Mouse (Mus musculus) erythroblast, embryonic 14.5 days (primary cell): ENCODE results near the gene Eif4e.
"Not testable (repeated sequence)": the region's sequence is repeated elsewhere in the genome, so short reads cannot be mapped to it uniquely, and the experiment has no call there.

Source experiments
- GATA1 ChIP-seq: IDR thresholded peaks from 2 replicates; pipeline ENCODE4 v1.6.1; 2012; ENCODE audit warnings: low read length, inconsistent platforms, mixed read lengths
- TAL1 ChIP-seq: IDR thresholded peaks from 3 replicates; pipeline ENCODE4 v1.6.1; 2012; ENCODE audit warnings: low read length, inconsistent platforms, mixed read lengths

- TF ChIP-seq TAL1, GATA1: not testable (repeated sequence)
These were observed 29.3 kb downstream of the Eif4e start for GRCm38 (mm10) chr3:138555279-138555678.
